Comparison of ENCODE assay signal across 18 mouse cellular contexts in genomic region chr12:109827241-109827915, GRCm38 (mm10).
DNase-seq lines count a peak whose midpoint lies in the region; ATAC-seq and TF ChIP-seq lines count a peak whose summit lies in the region.
"Had no signal": no experiment of that assay in that cellular context is flagged by ENCODE, and none has a peak within 500 bp of the region (broad histone marks: within the 10 kb centered on the region; RNA-seq: fewer than 3 reads in every experiment).

No protein-coding gene starts in this region.

- intact Hi-C loops in left cerebral cortex, postnatal 4 days (cut with DNase I): no loop called here

- no peak overlapping the region for H3K9ac ChIP-seq in liver, postnatal 0 days (replicated peaks)
- H3K9ac ChIP-seq: hindbrain, embryonic 12.5 days; liver, embryonic 13.5 days; midbrain, embryonic 12.5 days; stomach, embryonic 15.5 days had no signal

- WGBS in lung, adult 2 months: 85% methylated on average over 10 of the region's 10 CpGs
- WGBS in limb, embryonic 10.5 days: 83% methylated on average over 10 of the region's 10 CpGs
- 82% methylated on average over 10 of the region's 10 CpGs for WGBS in liver, postnatal 0 days (ENCODE audit: insufficient replicate concordance)

- peak; percentile 13 to 23 for DNase-seq in frontal cortex, postnatal 14 days (ENCODE audit: low spot score in 2 of 2)
- DNase-seq in frontal cortex, postnatal 10 days (ENCODE audit: low spot score in 2 of 2): no peak
- peak; percentile 89 for DNase-seq in brain, embryonic 14.5 days (ENCODE audit: low read depth)
- peak; percentile 3 to 29 for DNase-seq in layer of hippocampus, adult 18-20 months (ENCODE audit: low spot score in 2 of 2)
- DNase-seq in left cerebral cortex, postnatal 4 days: peak; percentile 81
- DNase-seq in lung, adult 2 months: no peak
- no peak for DNase-seq in limb, embryonic 10.5 days (ENCODE audit: low spot score)
- DNase-seq in liver, postnatal 0 days: no peak
- DNase-seq: cerebellum, adult 8-10 months; embryo, embryonic 11 days; heart, adult 2 months; kidney, adult 8-10 months; kidney, postnatal 4 days; liver, embryonic 13.5 days; spleen, adult 18-20 months had no signal

- H3K4me3 ChIP-seq in lung, adult 2 months (replicated peaks; ENCODE audit: extremely low read depth, low read depth, low read length): no peak overlapping the region
- H3K4me3 ChIP-seq in limb, embryonic 10.5 days: no peak overlapping the region
- H3K4me3 ChIP-seq in liver, postnatal 0 days (ENCODE audit: low read depth, low read length): no peak overlapping the region
- H3K4me3 ChIP-seq: heart, adult 2 months; hindbrain, embryonic 12.5 days; liver, embryonic 13.5 days; midbrain, embryonic 12.5 days; stomach, embryonic 15.5 days had no signal

- no peak for TF ChIP-seq CTCF in brain, embryonic 14.5 days (IDR thresholded peaks at IDR 0.05; ENCODE audit: borderline replicate concordance, extremely low read depth, insufficient read depth, insufficient read length)
- TF ChIP-seq CTCF in lung, adult 2 months (IDR thresholded peaks at IDR 0.05; ENCODE audit: insufficient read depth, low read length): no peak
- TF ChIP-seq CTCF in liver, postnatal 0 days (IDR thresholded peaks at IDR 0.05; ENCODE audit: low read depth): no peak

- TF ChIP-seq POLR2A in brain, embryonic 14.5 days (IDR thresholded peaks at IDR 0.05; ENCODE audit: borderline replicate concordance, extremely low read depth, insufficient read depth, insufficient read length, poor library complexity, severe bottlenecking): no peak
- no peak for TF ChIP-seq POLR2A in lung, adult 2 months (IDR thresholded peaks at IDR 0.05; ENCODE audit: borderline replicate concordance, extremely low read depth, low read depth, low read length)

- H3K27ac ChIP-seq in limb, embryonic 10.5 days: no peak overlapping the region
- no peak overlapping the region for H3K27ac ChIP-seq in liver, postnatal 0 days (ENCODE audit: low read depth)
- H3K27ac ChIP-seq: heart, adult 2 months; hindbrain, embryonic 12.5 days; liver, embryonic 13.5 days; midbrain, embryonic 12.5 days; stomach, embryonic 15.5 days had no signal

- no peaks in the 10 kb centered on the region for H3K27me3 ChIP-seq in limb, embryonic 10.5 days (ENCODE audit: low read depth, poor library complexity, severe bottlenecking)
- H3K27me3 ChIP-seq in liver, postnatal 0 days (ENCODE audit: insufficient read depth, low read length): no peaks in the 10 kb centered on the region
- H3K27me3 ChIP-seq: hindbrain, embryonic 12.5 days; liver, embryonic 13.5 days; stomach, embryonic 15.5 days had no signal

- no peak for ATAC-seq in liver, postnatal 0 days

- TF ChIP-seq EP300 in liver, postnatal 0 days (IDR thresholded peaks at IDR 0.05; ENCODE audit: low read depth): no peak

- H3K36me3 ChIP-seq in limb, embryonic 10.5 days: no peaks in the 10 kb centered on the region
- no peaks in the 10 kb centered on the region for H3K36me3 ChIP-seq in liver, postnatal 0 days (replicated peaks; ENCODE audit: insufficient read depth, low read length)
- H3K36me3 ChIP-seq: hindbrain, embryonic 12.5 days; liver, embryonic 13.5 days; midbrain, embryonic 12.5 days; stomach, embryonic 15.5 days had no signal

- H3K9me3 ChIP-seq in limb, embryonic 10.5 days (replicated peaks): no peaks in the 10 kb centered on the region
- no peaks in the 10 kb centered on the region for H3K9me3 ChIP-seq in liver, postnatal 0 days (ENCODE audit: low read length)
- H3K9me3 ChIP-seq: hindbrain, embryonic 12.5 days; midbrain, embryonic 12.5 days; stomach, embryonic 15.5 days had no signal

- no peak overlapping the region for H3K4me2 ChIP-seq in liver, postnatal 0 days (ENCODE audit: low read depth, low read length)
- H3K4me2 ChIP-seq: hindbrain, embryonic 12.5 days; liver, embryonic 13.5 days; midbrain, embryonic 12.5 days; stomach, embryonic 15.5 days had no signal

- H3K4me1 ChIP-seq in lung, adult 2 months (ENCODE audit: control insufficient read depth, insufficient read depth, low read length): no peaks in the 10 kb centered on the region
- H3K4me1 ChIP-seq in limb, embryonic 10.5 days: peaks cover 19% of the 10 kb centered on the region
- no peaks in the 10 kb centered on the region for H3K4me1 ChIP-seq in liver, postnatal 0 days (ENCODE audit: insufficient read depth)
- H3K4me1 ChIP-seq: liver, embryonic 13.5 days; stomach, embryonic 15.5 days had no signal

Comparison
In these comparisons a context has a peak if more than half of its experiments do, and no peak if none do; other contexts are left out.
1. DNase-seq: peak in frontal cortex, postnatal 14 days (2 of 2), brain, embryonic 14.5 days (single experiment), layer of hippocampus, adult 18-20 months (2 of 2) and left cerebral cortex, postnatal 4 days (single experiment); none in frontal cortex, postnatal 10 days (0 of 2), lung, adult 2 months (single experiment), limb, embryonic 10.5 days (single experiment) and liver, postnatal 0 days (single experiment).